Mouse (Mus musculus) cortical plate, adult 2 months (tissue): ENCODE results near the gene Acap3. TPM values are rescaled to one million over a fixed set of nuclear protein-coding genes. Genes with fewer than 3 reads are reported as not detected.

ENCODE experiments used
- H3K27ac ChIP-seq: fragments of 200-500 bp; 2 replicates; pipeline ENCODE4 v1.5.1; 2012; ENCODE audit warnings: low read length, control low read depth, inconsistent platforms; ENCODE audit not compliant: insufficient read depth
- H3K4me1 ChIP-seq: fragments of 200-500 bp; 2 replicates; pipeline ENCODE4 v1.6.1; 2011; ENCODE audit warnings: low read length; ENCODE audit not compliant: control insufficient read depth, insufficient read depth
- H3K4me3 ChIP-seq: fragments of 200-500 bp; 2 replicates; pipeline ENCODE4 v1.5.1; 2011; ENCODE audit warnings: mild to moderate bottlenecking, low read length, control low read depth; ENCODE audit not compliant: insufficient read depth
- CTCF ChIP-seq: fragments of 200-500 bp; IDR thresholded peaks from 2 replicates; pipeline ENCODE4 v1.5.1; 2011; ENCODE audit warnings: mild to moderate bottlenecking, control low read depth, low read length; ENCODE audit not compliant: insufficient read depth; ENCODE audit errors: extremely low read depth
- POLR2A ChIP-seq: fragments of 200-500 bp; IDR thresholded peaks from 2 replicates; pipeline ENCODE4 v1.6.1; 2011; ENCODE audit warnings: mild to moderate bottlenecking, low read length, control low read depth; ENCODE audit not compliant: insufficient read depth; ENCODE audit errors: extremely low read depth
- polyA plus RNA-seq: library from polyadenylated mRNA; depleted of rRNA; stranded (reverse); fragments of >200 nt; gene quantifications from 2 replicates; pipeline ENCODE4 v1.2.3, GENCODE M21; 2012

Acap3 gene
- polyA plus RNA-seq, 1 experiment: 136 TPM

- Histone ChIP-seq H3K27ac (no peak overlapping the region), H3K4me1 (peaks cover 15% of the 10 kb centered on the region), H3K4me3 (no peak overlapping the region)
- TF ChIP-seq CTCF (no peak), POLR2A (no peak)
These were observed 39.6 kb upstream of the Acap3 start for GRCm38 (mm10) chr4:155851951-155852411.

GRCm38 (mm10) chr4:155853421-155853820 is 38.2 kb upstream of the Acap3 start:
- no peak overlapping the region for H3K27ac ChIP-seq
- TF ChIP-seq CTCF: no peak
- no peak for TF ChIP-seq POLR2A
- H3K4me1 ChIP-seq: peaks cover 13% of the 10 kb centered on the region
- H3K4me3 ChIP-seq: no peak overlapping the region

- peaks cover 3% of the 10 kb centered on the region for H3K4me1 ChIP-seq
- H3K27ac ChIP-seq: no peak overlapping the region
- TF ChIP-seq CTCF: no peak
- no peak for TF ChIP-seq POLR2A
- no peak overlapping the region for H3K4me3 ChIP-seq
These were observed 36.6 kb upstream of the Acap3 start for GRCm38 (mm10) chr4:155854991-155855390.

- no peak overlapping the region for H3K4me3 ChIP-seq
- H3K27ac ChIP-seq: no peak overlapping the region
- peaks cover 3% of the 10 kb centered on the region for H3K4me1 ChIP-seq
- TF ChIP-seq POLR2A: no peak
- no peak for TF ChIP-seq CTCF
These were observed 35.6 kb upstream of the Acap3 start for GRCm38 (mm10) chr4:155856071-155856470.

- Histone ChIP-seq H3K4me1 (peaks cover under 1% of the 10 kb centered on the region; the same call in 1 of the 2 replicates), H3K27ac (no peak overlapping the region), H3K4me3 (no peak overlapping the region)
- TF ChIP-seq POLR2A (no peak), CTCF (no peak)
These were observed 34.7 kb upstream of the Acap3 start for GRCm38 (mm10) chr4:155856881-155857280.

- Histone ChIP-seq H3K4me3 (no peak overlapping the region), H3K4me1 (no peaks in the 10 kb centered on the region), H3K27ac (no peak overlapping the region)
- TF ChIP-seq POLR2A (no peak), CTCF (no peak)
These were observed 32.3 kb upstream of the Acap3 start for GRCm38 (mm10) chr4:155859318-155859717.

GRCm38 (mm10) chr4:155861787-155862186 is 29.8 kb upstream of the Acap3 start:
- H3K4me3 ChIP-seq: no peak overlapping the region
- H3K27ac ChIP-seq: no peak overlapping the region
- H3K4me1 ChIP-seq: no peaks in the 10 kb centered on the region
- TF ChIP-seq POLR2A: no peak
- TF ChIP-seq CTCF: no peak

GRCm38 (mm10) chr4:155863001-155863400 is 28.6 kb upstream of the Acap3 start, which contains the start of gene Tas1r3:
Gene Tas1r3, minus strand, starts transcription at chr4:155863362.
- Histone ChIP-seq H3K4me3 (no peak within 1 kb of the TSS), H3K4me1 (no peaks in the 10 kb centered on the region), H3K27ac (no peak within 1 kb of the TSS)
- no peak for TF ChIP-seq POLR2A
- no peak for TF ChIP-seq CTCF

- TF ChIP-seq CTCF: no peak
- no peak for TF ChIP-seq POLR2A
- Histone ChIP-seq H3K4me3 (peak overlapping the region; percentile 96), H3K27ac (no peak overlapping the region), H3K4me1 (peaks cover 2% of the 10 kb centered on the region; the same call in 1 of the 2 replicates)
These were observed 22.9 kb upstream of the Acap3 start for GRCm38 (mm10) chr4:155868614-155869298.
